Mouse (Mus musculus) midbrain, embryonic 16.5 days (tissue): ENCODE results near the gene Tex33. TPM values are rescaled to one million over a fixed set of nuclear protein-coding genes. Genes with fewer than 3 reads are reported as not detected.
A peak's percentile ranks its signal among the peaks of the same experiment; 100 is the strongest.

Experiments used
- ATAC-seq: fragments of 200-750 bp; cut with Nextera tagmentation; 2 replicates; pipeline ENCODE4 v1.8.0; 2017; ENCODE audit warnings: moderate TSS enrichment
- H3K27ac ChIP-seq: fragments of 300-500 bp; sonication (generic); 2 replicates; pipeline ENCODE4 v1.5.1; 2014; ENCODE audit warnings: mild to moderate bottlenecking, low read length, mixed read lengths
- H3K27me3 ChIP-seq: fragments of 300-500 bp; sonication (generic); 2 replicates; pipeline ENCODE4 v1.6.1; 2014; ENCODE audit warnings: low read depth, low read length, mixed read lengths; ENCODE audit not compliant: control insufficient read depth, insufficient read depth
- H3K36me3 ChIP-seq: fragments of 300-500 bp; sonication (generic); 2 replicates; pipeline ENCODE4 v1.6.1; 2014; ENCODE audit warnings: mild to moderate bottlenecking, low read length, moderate library complexity, mixed read lengths; ENCODE audit not compliant: control insufficient read depth, insufficient read depth
- H3K4me1 ChIP-seq: fragments of 300-500 bp; sonication (generic); 2 replicates; pipeline ENCODE4 v1.6.1; 2014; ENCODE audit warnings: mild to moderate bottlenecking, low read length, mixed read lengths; ENCODE audit not compliant: control insufficient read depth, insufficient read depth
- H3K4me2 ChIP-seq: fragments of 300-500 bp; sonication (generic); 2 replicates; pipeline ENCODE4 v1.6.1; 2014; ENCODE audit warnings: mild to moderate bottlenecking, low read length, mixed read lengths
- H3K4me3 ChIP-seq: fragments of 300-500 bp; sonication (generic); 2 replicates; pipeline ENCODE4 v1.5.1; 2014; ENCODE audit warnings: low read depth, mild to moderate bottlenecking, low read length, moderate library complexity, mixed read lengths
- H3K9ac ChIP-seq: fragments of 300-500 bp; sonication (generic); 2 replicates; pipeline ENCODE4 v1.6.1; 2014; ENCODE audit warnings: low read depth, low read length, mixed read lengths
- H3K9me3 ChIP-seq: fragments of 300-500 bp; sonication (generic); replicated peaks from 2 replicates; pipeline ENCODE4 v1.6.1; 2014; ENCODE audit warnings: mild to moderate bottlenecking, low read length, mixed read lengths; ENCODE audit not compliant: control insufficient read depth, poor library complexity, severe bottlenecking
- whole genome bisulfite sequencing: fragments of 180-500 bp; shearing (Covaris S2); extraction: QIAGEN DNeasy Blood & Tissue Kit; methylation state at CpG from one replicate; pipeline ENCODE4 v1.1.7; 2014; 5-methylcytosine and 5-hydroxymethylcytosine counted together
- polyA plus RNA-seq: library from polyadenylated mRNA; unstranded; fragments of >200 nt; fragmentation: Nextera tagmentation; extraction: Ambion mirVana; gene quantifications from 2 replicates; pipeline ENCODE4 v1.2.1, GENCODE M21; 2015

The Tex33 gene
- polyA plus RNA-seq, 1 experiment from 2014 or later, result not detected

DNA sequence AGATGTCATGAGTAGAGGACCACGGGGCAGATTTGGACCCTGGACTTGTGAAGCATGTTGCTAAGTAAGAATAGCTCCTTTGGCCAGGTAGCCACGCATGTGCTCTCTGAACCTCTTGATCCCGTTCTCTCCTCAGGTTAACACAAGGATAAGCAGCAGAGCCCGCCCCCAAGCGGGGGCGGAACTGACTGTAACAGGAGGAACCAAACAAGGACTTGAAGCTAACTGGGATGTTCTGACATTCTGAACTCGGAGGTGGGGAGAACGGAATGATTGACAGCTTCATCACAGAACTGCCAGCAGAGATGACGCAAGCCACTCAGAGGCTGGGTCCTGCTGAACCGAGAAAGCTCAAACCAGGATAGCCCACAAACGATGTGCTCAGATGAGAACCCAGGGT, 28.8 kb upstream of the Tex33 start:
- H3K27ac ChIP-seq, result no peak overlapping the region
- WGBS, result 30% methylated on average over 11 of the region's 11 CpGs
- ATAC-seq, result no peak
- H3K9ac ChIP-seq, result no peak overlapping the region
- no peak overlapping the region for H3K4me3 ChIP-seq
- H3K4me2 ChIP-seq, result no peak overlapping the region
- no peaks in the 10 kb centered on the region for H3K36me3 ChIP-seq
- no peaks in the 10 kb centered on the region for H3K9me3 ChIP-seq
- H3K4me1 ChIP-seq, result peaks cover 10% of the 10 kb centered on the region
- no peaks in the 10 kb centered on the region; the same call in 1 of the 2 replicates for H3K27me3 ChIP-seq

DNA sequence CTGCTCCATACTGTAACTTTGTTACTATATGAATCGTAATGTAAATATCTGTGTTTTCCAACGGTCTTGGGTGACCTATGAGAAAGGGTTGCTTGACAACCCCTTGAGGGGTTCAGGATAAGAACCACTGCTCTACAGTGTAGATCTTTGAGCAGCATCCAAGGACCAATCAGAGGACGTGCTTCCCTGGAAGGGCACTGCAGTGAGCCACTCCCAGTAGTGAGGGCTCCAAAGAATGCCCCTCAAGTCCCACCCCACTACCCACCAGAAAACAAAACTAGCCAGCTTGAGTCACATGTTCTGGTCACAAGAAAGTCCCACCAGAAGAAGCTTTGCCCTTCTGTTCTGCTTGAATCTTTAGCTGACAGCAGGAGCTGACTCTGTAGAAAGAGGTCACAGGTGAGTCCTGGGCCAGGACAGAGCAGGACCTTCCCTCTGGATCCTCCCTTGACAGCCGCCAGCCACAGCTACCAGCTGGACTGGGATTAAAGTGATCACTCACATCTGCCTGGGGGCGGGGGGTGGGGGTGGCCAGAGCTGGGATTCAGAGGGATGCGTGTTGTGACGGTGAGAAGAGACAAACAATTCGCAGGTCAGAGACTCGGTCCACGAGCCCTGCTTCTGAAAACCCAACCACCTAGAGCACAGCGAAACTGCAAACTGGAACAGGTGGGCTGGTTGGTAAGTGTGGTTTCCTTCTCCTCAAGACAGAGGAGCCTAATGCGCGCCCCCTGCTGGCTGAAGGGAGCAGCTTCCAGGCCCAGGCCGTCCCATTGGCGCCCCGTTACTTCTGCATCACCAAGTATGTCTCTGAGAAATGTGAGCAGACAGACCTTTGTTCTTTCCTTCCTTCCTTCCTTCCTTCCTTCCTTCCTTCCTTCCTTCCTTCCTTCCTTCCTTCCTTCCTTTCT, 26.6 kb upstream of the Tex33 start:
- Histone ChIP-seq H3K9me3 (no peaks in the 10 kb centered on the region), H3K9ac (0 out of 2 replicates have a peak overlapping the region, but pooled peaks have one; percentile 30), H3K36me3 (no peaks in the 10 kb centered on the region), H3K27me3 (no peaks in the 10 kb centered on the region; the same call in 1 of the 2 replicates), H3K4me3 (no peak overlapping the region), H3K4me2 (peak overlapping the region; percentile 30; the same call in 1 of the 2 replicates), H3K27ac (no peak overlapping the region), H3K4me1 (peaks cover 3% of the 10 kb centered on the region)
- ATAC-seq, result peak; percentile 81; the same call in 1 of the 2 replicates
- WGBS, result 17% methylated on average over 16 of the region's 16 CpGs

DNA sequence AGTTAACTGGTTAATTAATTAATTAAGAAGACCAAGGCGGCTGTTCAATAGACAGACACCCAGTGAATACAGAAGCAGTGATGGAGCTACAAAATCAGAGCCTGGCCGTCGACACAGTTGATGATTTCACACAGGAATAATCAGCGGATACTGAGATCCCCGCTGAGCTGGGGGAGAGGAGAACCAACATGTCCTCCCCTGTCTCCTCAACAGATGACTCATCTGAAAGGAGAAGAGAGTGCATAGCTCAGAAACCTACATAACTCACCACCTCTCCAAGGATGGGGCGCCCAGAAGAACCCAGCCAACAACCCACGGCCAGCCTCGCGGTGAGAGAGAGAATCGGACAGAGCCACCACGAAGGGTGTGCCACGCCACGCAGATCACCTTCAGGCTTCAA, 24.7 kb upstream of the Tex33 start:
- H3K9ac ChIP-seq, result no peak overlapping the region
- no peaks in the 10 kb centered on the region; the same call in 1 of the 2 replicates for H3K27me3 ChIP-seq
- H3K36me3 ChIP-seq, result no peaks in the 10 kb centered on the region
- H3K4me3 ChIP-seq, result no peak overlapping the region
- no peak overlapping the region for H3K4me2 ChIP-seq
- 83% methylated on average over 13 of the region's 13 CpGs for WGBS
- no peak for ATAC-seq
- H3K4me1 ChIP-seq, result peaks cover 3% of the 10 kb centered on the region
- H3K9me3 ChIP-seq, result no peaks in the 10 kb centered on the region
- H3K27ac ChIP-seq, result no peak overlapping the region

DNA sequence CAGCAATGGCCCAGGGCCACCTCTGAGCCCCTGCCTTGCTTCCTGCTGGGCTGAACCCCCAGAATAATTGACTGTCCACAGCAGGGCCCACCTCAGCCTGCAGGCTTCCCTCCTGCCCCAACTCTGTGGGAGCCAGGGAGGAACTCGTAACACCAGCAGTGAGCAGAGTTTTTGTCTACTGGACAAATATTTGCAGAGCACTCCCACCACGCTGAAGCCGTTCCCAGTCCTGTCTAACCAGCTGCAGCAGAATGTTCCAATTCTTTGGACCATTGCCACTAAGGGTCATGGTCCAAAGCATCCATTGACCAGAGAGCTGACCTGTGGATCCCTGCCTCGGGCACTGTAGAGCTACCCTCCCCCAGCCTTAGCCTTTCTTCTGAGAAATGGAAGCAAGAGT, 21.2 kb upstream of the Tex33 start:
- Histone ChIP-seq H3K9me3 (no peaks in the 10 kb centered on the region), H3K27ac (no peak overlapping the region), H3K4me3 (no peak overlapping the region), H3K9ac (no peak overlapping the region), H3K4me1 (no peaks in the 10 kb centered on the region), H3K36me3 (no peaks in the 10 kb centered on the region; the same call in 1 of the 2 replicates), H3K4me2 (no peak overlapping the region), H3K27me3 (no peaks in the 10 kb centered on the region; the same call in 1 of the 2 replicates)
- WGBS, result 12% methylated on average over 4 of the region's 4 CpGs
- no peak for ATAC-seq

GRCm38 (mm10) chr15:78414157-78414556, 18.4 kb upstream of the Tex33 start:
- no peak overlapping the region for H3K4me2 ChIP-seq
- H3K4me3 ChIP-seq, result no peak overlapping the region
- H3K27ac ChIP-seq, result no peak overlapping the region
- WGBS, result 95% methylated on average over 8 of the region's 8 CpGs
- H3K4me1 ChIP-seq, result peaks cover 7% of the 10 kb centered on the region
- H3K9me3 ChIP-seq, result no peaks in the 10 kb centered on the region
- peaks cover 20% of the 10 kb centered on the region for H3K27me3 ChIP-seq
- ATAC-seq, result no peak
- no peak overlapping the region for H3K9ac ChIP-seq
- no peaks in the 10 kb centered on the region; the same call in 1 of the 2 replicates for H3K36me3 ChIP-seq

DNA sequence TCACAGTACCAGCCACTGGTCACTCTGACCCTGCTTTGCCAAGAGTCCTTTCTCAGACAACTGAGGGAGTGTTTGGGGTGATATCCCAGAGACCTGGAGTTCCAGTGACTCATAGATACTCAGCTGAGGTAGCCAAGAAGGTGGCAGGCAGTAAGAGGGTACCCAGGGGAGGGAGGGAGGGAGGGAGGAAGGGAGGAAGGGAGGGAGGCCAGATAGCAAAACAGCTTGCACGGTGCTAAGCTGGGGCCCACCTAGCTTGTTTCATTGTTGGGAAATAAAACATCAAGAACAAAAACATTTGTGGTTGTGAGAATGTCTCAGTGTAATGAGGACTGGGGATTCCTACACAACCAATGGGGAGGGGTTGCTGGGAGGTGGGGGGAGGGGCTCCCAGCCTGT, 18.0 kb upstream of the Tex33 start:
- Histone ChIP-seq H3K9me3 (no peaks in the 10 kb centered on the region), H3K9ac (no peak overlapping the region), H3K36me3 (no peaks in the 10 kb centered on the region; the same call in 1 of the 2 replicates), H3K4me2 (no peak overlapping the region), H3K27ac (no peak overlapping the region), H3K27me3 (peaks cover 25% of the 10 kb centered on the region), H3K4me1 (peaks cover 7% of the 10 kb centered on the region), H3K4me3 (no peak overlapping the region)
- no peak for ATAC-seq
- whole genome bisulfite sequencing, result 44% methylated on average over 1 of the region's 1 CpGs

GRCm38 (mm10) chr15:78413083-78413718, 17.5 kb upstream of the Tex33 start:
- H3K4me1 ChIP-seq, result peaks cover 7% of the 10 kb centered on the region
- no peak overlapping the region for H3K4me3 ChIP-seq
- ATAC-seq, result no peak
- H3K9me3 ChIP-seq, result no peaks in the 10 kb centered on the region
- 93% methylated on average over 14 of the region's 14 CpGs for WGBS
- no peak overlapping the region for H3K9ac ChIP-seq
- no peak overlapping the region for H3K4me2 ChIP-seq
- H3K36me3 ChIP-seq, result no peaks in the 10 kb centered on the region; the same call in 1 of the 2 replicates
- no peak overlapping the region for H3K27ac ChIP-seq
- H3K27me3 ChIP-seq, result peaks cover 29% of the 10 kb centered on the region

DNA sequence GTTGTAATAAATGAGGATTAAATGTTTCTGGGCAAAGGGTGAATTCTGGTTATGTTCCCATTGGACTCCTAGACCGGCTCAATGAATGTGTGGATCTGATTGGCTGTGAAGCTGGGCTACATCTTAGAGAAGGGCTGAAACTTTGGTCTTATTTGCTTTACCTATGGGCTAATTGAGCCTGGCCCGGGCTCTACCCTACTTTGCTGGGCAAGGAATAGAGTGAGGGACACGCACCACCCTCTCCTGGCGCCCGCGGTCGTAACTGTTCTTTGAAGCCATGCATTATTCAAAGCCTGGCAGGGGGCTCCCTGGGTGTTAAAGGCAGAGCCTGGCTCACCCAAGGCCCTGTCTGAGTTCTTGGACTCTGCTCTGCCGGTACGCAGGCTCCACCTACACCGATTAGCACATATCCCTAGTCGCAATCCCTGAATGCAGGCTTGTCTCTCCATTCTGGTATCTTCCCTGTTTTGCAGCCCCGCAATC, 13.9 kb upstream of the Tex33 start:
- H3K4me1 ChIP-seq, result peaks cover 21% of the 10 kb centered on the region
- peaks cover 31% of the 10 kb centered on the region for H3K27me3 ChIP-seq
- no peaks in the 10 kb centered on the region for H3K9me3 ChIP-seq
- 7% methylated on average over 12 of the region's 12 CpGs for WGBS
- no peak overlapping the region for H3K27ac ChIP-seq
- H3K4me3 ChIP-seq, result peak overlapping the region; percentile 19
- no peak for ATAC-seq
- no peak overlapping the region for H3K9ac ChIP-seq
- H3K4me2 ChIP-seq, result peak overlapping the region; percentile 45
- no peaks in the 10 kb centered on the region; the same call in 1 of the 2 replicates for H3K36me3 ChIP-seq
